Mouse (Mus musculus): ENCODE measurements at regions not wholly inside any gene's neighbourhood (a gene's known extent, or its start where the extent isn't known, plus 50 kb on each side); places are given as distances from the start of the nearest gene placed in this dataset.

GRCm38 (mm10) chr9:80688481-80689086, 223.3 kb upstream of the Impg1 start:
- TF ChIP-seq CTCF (IDR thresholded peaks at IDR 0.05; ENCODE audit: low read depth, low read length) (no peak), POLR2A (IDR thresholded peaks at IDR 0.05; ENCODE audit: insufficient read depth, low read length) (no peak), EP300 (IDR thresholded peaks at IDR 0.05; ENCODE audit: insufficient read depth, low read depth, low read length) (no peak)
